ENCODE assay signal across 8 mouse cellular contexts in the genomic region with DNA sequence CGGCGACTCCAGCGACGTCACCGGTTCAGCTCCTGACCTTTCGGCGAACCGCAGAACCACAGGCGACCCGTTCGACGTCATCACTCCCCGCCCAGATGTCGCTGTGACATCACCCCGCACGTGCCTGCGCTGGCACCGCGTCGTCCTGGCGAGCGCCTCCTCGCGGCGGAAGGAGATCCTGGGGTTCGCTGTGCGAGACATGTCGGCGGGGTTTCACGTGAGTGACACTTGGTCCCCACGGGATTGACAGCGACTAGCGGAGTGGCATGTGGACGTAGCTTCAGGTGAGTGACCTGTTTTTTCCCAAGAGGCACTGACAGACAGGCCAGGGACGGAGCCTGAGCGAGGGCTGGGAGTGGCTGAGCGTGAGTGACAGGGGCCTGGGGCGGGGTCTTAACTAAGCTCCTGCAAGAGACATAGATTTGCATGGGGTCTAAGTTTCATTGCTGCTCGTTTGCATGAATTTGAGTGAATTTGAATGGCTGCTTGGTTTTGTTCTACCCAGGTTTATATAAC.
DNase-seq lines count a peak whose midpoint lies in the region; ATAC-seq and TF ChIP-seq lines count a peak whose summit lies in the region.

No protein-coding gene starts in this region.

- peak; percentile 91 for TF ChIP-seq CTCF in lung, postnatal 0 days (IDR thresholded peaks at IDR 0.05)

- H3K9me3 ChIP-seq in hindbrain, embryonic 10.5 days = peaks cover 48% of the 10 kb centered on the region
- no peaks in the 10 kb centered on the region for H3K9me3 ChIP-seq in lung, postnatal 0 days (ENCODE audit: low read length)

- 18% methylated on average over 39 of the region's 39 CpGs for WGBS in hindbrain, embryonic 10.5 days
- 6% methylated on average over 39 of the region's 39 CpGs for WGBS in lung, postnatal 0 days

- H3K36me3 ChIP-seq in hindbrain, embryonic 10.5 days = peaks cover 42% of the 10 kb centered on the region
- peaks cover 9% of the 10 kb centered on the region for H3K36me3 ChIP-seq in lung, postnatal 0 days (ENCODE audit: insufficient read depth, low read length)

- peak overlapping the region; percentile 69 for H3K4me2 ChIP-seq in lung, postnatal 0 days (replicated peaks; ENCODE audit: low read depth, low read length)

- no peak for TF ChIP-seq EP300 in lung, postnatal 0 days (IDR thresholded peaks at IDR 0.05)

- H3K27ac ChIP-seq in hindbrain, embryonic 10.5 days = peak overlapping the region; percentile 86
- H3K27ac ChIP-seq in lung, postnatal 0 days (ENCODE audit: low read length) = peak overlapping the region; percentile 92

- H3K4me1 ChIP-seq in hindbrain, embryonic 10.5 days (replicated peaks) = peaks cover 6% of the 10 kb centered on the region; the same call in 1 of the 2 replicates
- H3K4me1 ChIP-seq in lung, postnatal 0 days (ENCODE audit: insufficient read depth, low read depth, low read length) = no peaks in the 10 kb centered on the region

- DNase-seq in MEL-GATA-1-ER (ENCODE audit: extremely low read depth, low read depth) = peak; percentile 30
- peak; percentile 94 to 98 for DNase-seq in cerebellum, adult 18-20 months
- peak; percentile 89 for DNase-seq in hindbrain, embryonic 10.5 days (ENCODE audit: low spot score)
- DNase-seq in layer of hippocampus, adult 9-11 months = peak; percentile 93
- DNase-seq in lung, postnatal 0 days (ENCODE audit: low spot score) = peak; percentile 96
- DNase-seq in retina, adult 2 months (ENCODE audit: low read depth, low spot score) = peak; percentile 93
- DNase-seq in thymus, postnatal 36 days = peak; percentile 93

- peak overlapping the region; percentile 64 for H3K4me3 ChIP-seq in hindbrain, embryonic 10.5 days
- H3K4me3 ChIP-seq in lung, postnatal 0 days (ENCODE audit: low read depth, low read length) = peak overlapping the region; percentile 51

- peak overlapping the region; percentile 41 for H3K9ac ChIP-seq in lung, postnatal 0 days (replicated peaks; ENCODE audit: low read depth)

- ATAC-seq in frontal cortex, adult (ENCODE audit: low TSS enrichment) = peak; percentile 58
- ATAC-seq in lung, postnatal 0 days = peak; percentile 88

- H3K27me3 ChIP-seq in hindbrain, embryonic 10.5 days (ENCODE audit: insufficient read depth, poor library complexity, severe bottlenecking) = no peaks in the 10 kb centered on the region
- H3K27me3 ChIP-seq in lung, postnatal 0 days (replicated peaks; ENCODE audit: insufficient read depth, low read length) = no peaks in the 10 kb centered on the region

Comparison
In these comparisons a context has a peak if more than half of its experiments do, and no peak if none do; other contexts are left out.
1. Peak in every context shown above with its lines: DNase-seq, ATAC-seq, H3K4me3 ChIP-seq and H3K27ac ChIP-seq.
2. DNase-seq: peak in every context shown above with its lines; median percentile 96 in cerebellum, adult 18-20 months; 96 in lung, postnatal 0 days; 93 in layer of hippocampus, adult 9-11 months; 93 in retina, adult 2 months; 93 in thymus, postnatal 36 days; 89 in hindbrain, embryonic 10.5 days; 30 in MEL-GATA-1-ER.